Mouse (Mus musculus): ENCODE data around the gene Zfp697. TPM values are rescaled to one million over a fixed set of nuclear protein-coding genes. Genes with fewer than 3 reads are reported as not detected.
"Not testable (repeated sequence)": the region's sequence is repeated elsewhere in the genome, so short reads cannot be mapped to it uniquely, and the experiment has no call there.

Zfp697 gene
- polyA plus RNA-seq, 1 experiment from 2014 or later, result 5.8 TPM

GRCm38 (mm10) chr3:98616786-98617185 is 234.5 kb downstream of the Zfp697 start:
- not testable (repeated sequence) for H3K36me3 ChIP-seq; ATAC-seq (ENCODE audit: insufficient read depth, low FRiP score, low read depth); H3K9me3 ChIP-seq; H3K4me2 ChIP-seq; H3K9ac ChIP-seq; H3K4me1 ChIP-seq; H3K4me3 ChIP-seq (replicated peaks); H3K27me3 ChIP-seq (replicated peaks); H3K27ac ChIP-seq
- 52% methylated on average over 1 of the region's 1 CpGs for WGBS

- no peaks in the 10 kb centered on the region for H3K4me1 ChIP-seq
- WGBS, result 79% methylated on average over 3 of the region's 3 CpGs
- ATAC-seq (ENCODE audit: insufficient read depth, low FRiP score, low read depth), result no peak
- H3K4me2 ChIP-seq, result no peak overlapping the region
- no peaks in the 10 kb centered on the region for H3K27me3 ChIP-seq (replicated peaks)
- H3K4me3 ChIP-seq (replicated peaks), result no peak overlapping the region
- H3K9me3 ChIP-seq, result no peaks in the 10 kb centered on the region
- no peak overlapping the region for H3K9ac ChIP-seq
- H3K27ac ChIP-seq, result no peak overlapping the region
- H3K36me3 ChIP-seq, result no peaks in the 10 kb centered on the region
These were observed 247.4 kb downstream of the Zfp697 start for GRCm38 (mm10) chr3:98629633-98630032.

DNA sequence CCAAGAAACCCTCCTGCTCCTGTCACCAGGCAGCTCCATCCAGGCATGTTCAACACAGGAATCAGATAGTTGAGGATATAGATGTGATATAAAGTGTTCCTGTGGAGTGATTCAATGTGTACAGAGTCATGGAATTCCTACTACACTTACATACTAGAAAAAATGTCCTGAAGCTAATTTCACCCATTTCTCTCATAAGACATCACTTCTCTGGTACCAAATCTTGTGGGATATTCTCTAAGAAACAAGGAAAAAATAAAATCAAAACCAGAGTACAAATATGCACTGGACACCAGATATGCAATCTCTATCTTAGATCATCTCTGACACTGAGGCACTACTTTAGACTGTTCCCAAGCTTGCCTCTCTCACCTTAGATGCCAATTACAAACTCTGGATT is 247.9 kb downstream of the Zfp697 start, which contains the start of gene Hsd3b5:
Gene Hsd3b5 (minus strand): TSS at position 101 of the 400 bp plus-strand sequence.
- H3K4me2 ChIP-seq, result no peak within 1 kb of the TSS
- H3K4me3 ChIP-seq (replicated peaks), result no peak within 1 kb of the TSS
- H3K27ac ChIP-seq, result no peak within 1 kb of the TSS
- H3K36me3 ChIP-seq, result no peaks in the 10 kb centered on the region
- H3K9ac ChIP-seq, result no peak within 1 kb of the TSS
- H3K4me1 ChIP-seq, result no peaks in the 10 kb centered on the region
- H3K27me3 ChIP-seq (replicated peaks), result no peaks in the 10 kb centered on the region
- no peak for ATAC-seq (ENCODE audit: insufficient read depth, low FRiP score, low read depth)
- no peaks in the 10 kb centered on the region for H3K9me3 ChIP-seq

DNA sequence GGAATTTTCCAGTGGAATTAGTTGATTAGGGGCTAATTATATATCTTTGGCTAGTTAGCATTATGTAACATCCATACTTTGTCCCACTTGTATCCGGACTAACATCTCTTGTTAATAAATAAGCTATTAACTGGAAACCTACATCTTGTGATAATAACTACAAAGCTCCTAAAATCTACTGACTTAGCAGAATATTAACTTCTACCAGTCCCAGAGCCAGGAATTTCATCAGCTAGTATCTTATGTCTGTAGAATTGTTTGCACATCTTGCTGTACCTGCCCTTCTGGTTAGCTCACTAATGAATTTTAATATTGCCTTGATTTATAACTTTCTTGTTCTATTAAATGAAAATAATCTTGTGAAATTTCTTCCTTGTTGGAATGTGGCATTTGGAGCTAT is 252.9 kb downstream of the Zfp697 start:
- no peak for ATAC-seq (ENCODE audit: insufficient read depth, low FRiP score, low read depth)
- no peak overlapping the region for H3K9ac ChIP-seq
- no peaks in the 10 kb centered on the region for H3K9me3 ChIP-seq
- no peaks in the 10 kb centered on the region for H3K36me3 ChIP-seq
- no peak overlapping the region for H3K4me3 ChIP-seq (replicated peaks)
- H3K4me1 ChIP-seq, result no peaks in the 10 kb centered on the region
- H3K27me3 ChIP-seq (replicated peaks), result no peaks in the 10 kb centered on the region
- H3K4me2 ChIP-seq, result no peak overlapping the region
- H3K27ac ChIP-seq, result no peak overlapping the region
- 76% methylated on average over 1 of the region's 1 CpGs for WGBS

- H3K27ac ChIP-seq, result no peak overlapping the region
- no peaks in the 10 kb centered on the region for H3K36me3 ChIP-seq
- H3K4me3 ChIP-seq (replicated peaks), result no peak overlapping the region
- no peaks in the 10 kb centered on the region for H3K4me1 ChIP-seq
- no peak overlapping the region for H3K4me2 ChIP-seq
- H3K9me3 ChIP-seq, result no peaks in the 10 kb centered on the region
- no peak overlapping the region for H3K9ac ChIP-seq
- no peaks in the 10 kb centered on the region for H3K27me3 ChIP-seq (replicated peaks)
- ATAC-seq (ENCODE audit: insufficient read depth, low FRiP score, low read depth), result no peak
These were observed 298.5 kb downstream of the Zfp697 start for GRCm38 (mm10) chr3:98680786-98681185.

DNA sequence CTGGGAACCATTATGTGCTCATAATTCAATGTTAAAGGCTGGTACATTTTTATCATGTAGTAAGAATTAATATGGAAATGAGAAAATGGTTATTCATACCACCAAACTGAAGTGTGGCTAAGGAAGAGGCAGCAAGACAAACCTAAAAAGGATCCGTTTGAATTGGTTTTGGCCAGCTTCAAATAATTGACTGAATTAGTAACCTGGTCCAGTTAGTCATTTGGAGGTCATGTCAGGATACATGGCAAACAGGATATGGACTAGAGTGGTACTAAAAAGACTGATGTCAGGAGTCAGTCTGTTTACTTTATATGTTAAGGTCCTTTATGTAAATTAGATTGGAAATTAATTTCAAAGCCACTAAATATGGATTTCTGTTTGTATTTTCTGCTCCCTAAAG is 300.1 kb downstream of the Zfp697 start:
- Histone ChIP-seq H3K27me3 (replicated peaks) (no peaks in the 10 kb centered on the region), H3K36me3 (no peaks in the 10 kb centered on the region), H3K4me1 (no peaks in the 10 kb centered on the region), H3K27ac (no peak overlapping the region), H3K4me2 (no peak overlapping the region), H3K4me3 (replicated peaks) (no peak overlapping the region), H3K9ac (no peak overlapping the region), H3K9me3 (no peaks in the 10 kb centered on the region)
- ATAC-seq (ENCODE audit: insufficient read depth, low FRiP score, low read depth), result no peak
- WGBS, result 61% methylated on average over 1 of the region's 1 CpGs

GRCm38 (mm10) chr3:98720740-98721139 is 338.5 kb downstream of the Zfp697 start:
- ATAC-seq (ENCODE audit: insufficient read depth, low FRiP score, low read depth), result no peak

DNA sequence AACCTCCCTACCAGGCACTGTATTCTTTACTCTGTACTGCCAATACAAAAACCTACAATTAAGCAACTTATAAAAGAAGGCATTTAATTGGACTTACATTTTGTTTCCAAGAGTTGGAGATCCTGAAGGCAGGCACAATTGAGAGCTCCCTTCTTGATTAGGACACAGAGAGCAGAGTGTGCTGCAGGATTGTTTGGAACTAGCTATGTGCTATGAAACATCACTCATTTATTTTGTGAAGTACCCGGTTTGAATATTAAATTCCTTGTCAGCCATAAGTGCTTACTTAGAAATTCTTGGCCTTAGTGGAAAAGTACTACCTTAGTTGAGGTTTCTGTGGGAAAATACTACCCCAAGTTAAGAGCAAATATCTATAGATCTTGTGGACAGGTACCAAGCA is 342.1 kb downstream of the Zfp697 start, which contains the start of gene Hsd3b2:
Gene Hsd3b2 (minus strand): TSS at position 168 of the 400 bp plus-strand sequence.
- Histone ChIP-seq H3K4me2 (no peak within 1 kb of the TSS), H3K9me3 (no peaks in the 10 kb centered on the region), H3K27me3 (replicated peaks) (no peaks in the 10 kb centered on the region), H3K9ac (no peak within 1 kb of the TSS), H3K4me1 (no peaks in the 10 kb centered on the region), H3K27ac (no peak within 1 kb of the TSS), H3K36me3 (no peaks in the 10 kb centered on the region), H3K4me3 (replicated peaks) (no peak within 1 kb of the TSS)
- WGBS, result 84% methylated on average over 1 of the region's 1 CpGs
- no peak for ATAC-seq (ENCODE audit: insufficient read depth, low FRiP score, low read depth)

More at GRCm38 (mm10) chr3:98720740-98721139, 338.5 kb downstream of the Zfp697 start:
- Histone ChIP-seq H3K27ac (no peak overlapping the region), H3K9me3 (no peaks in the 10 kb centered on the region), H3K36me3 (no peaks in the 10 kb centered on the region), H3K27me3 (replicated peaks) (no peaks in the 10 kb centered on the region), H3K4me3 (replicated peaks) (no peak overlapping the region), H3K9ac (no peak overlapping the region), H3K4me2 (no peak overlapping the region), H3K4me1 (no peaks in the 10 kb centered on the region)

- WGBS, result 83% methylated on average over 2 of the region's 2 CpGs
- ATAC-seq (ENCODE audit: insufficient read depth, low FRiP score, low read depth), result no peak
These were observed 344.0 kb downstream of the Zfp697 start for GRCm38 (mm10) chr3:98726281-98726680.

DNA sequence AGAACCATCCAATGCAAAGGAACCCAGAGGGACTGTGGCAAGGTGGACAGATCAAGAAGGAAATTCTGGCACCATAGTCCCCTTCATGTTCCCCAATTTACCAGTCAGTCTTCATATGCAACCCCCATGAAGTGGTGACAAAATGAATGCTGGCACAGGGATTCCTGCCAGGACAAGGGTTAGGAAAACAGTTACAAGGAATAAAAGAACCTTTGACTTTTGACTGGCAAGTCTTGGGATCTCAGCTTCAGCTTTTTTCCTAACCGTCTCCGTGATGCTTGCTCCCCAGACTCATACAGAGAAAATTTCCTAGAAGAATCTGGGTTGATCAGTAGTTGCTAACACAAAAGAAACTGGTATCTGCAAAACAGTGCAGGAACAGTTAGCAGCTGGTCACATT is 351.5 kb downstream of the Zfp697 start:
- no peak overlapping the region for H3K4me2 ChIP-seq
- H3K9me3 ChIP-seq, result no peaks in the 10 kb centered on the region
- no peaks in the 10 kb centered on the region for H3K36me3 ChIP-seq
- ATAC-seq (ENCODE audit: insufficient read depth, low FRiP score, low read depth), result no peak
- no peak overlapping the region for H3K27ac ChIP-seq
- H3K4me1 ChIP-seq, result no peaks in the 10 kb centered on the region
- 85% methylated on average over 2 of the region's 2 CpGs for WGBS
- no peak overlapping the region for H3K9ac ChIP-seq
- no peak overlapping the region for H3K4me3 ChIP-seq (replicated peaks)
- no peaks in the 10 kb centered on the region for H3K27me3 ChIP-seq (replicated peaks)

More at GRCm38 (mm10) chr3:98726281-98726680, 344.0 kb downstream of the Zfp697 start:
- Histone ChIP-seq H3K4me3 (replicated peaks) (no peak overlapping the region), H3K27me3 (replicated peaks) (no peaks in the 10 kb centered on the region), H3K4me2 (no peak overlapping the region), H3K27ac (no peak overlapping the region), H3K4me1 (no peaks in the 10 kb centered on the region), H3K9me3 (no peaks in the 10 kb centered on the region), H3K9ac (no peak overlapping the region), H3K36me3 (no peaks in the 10 kb centered on the region)

- H3K4me2 ChIP-seq, result no peak overlapping the region
- no peaks in the 10 kb centered on the region for H3K9me3 ChIP-seq
- H3K4me3 ChIP-seq (replicated peaks), result no peak overlapping the region
- H3K27me3 ChIP-seq (replicated peaks), result no peaks in the 10 kb centered on the region
- H3K27ac ChIP-seq, result no peak overlapping the region
- no peaks in the 10 kb centered on the region for H3K36me3 ChIP-seq
- H3K4me1 ChIP-seq, result no peaks in the 10 kb centered on the region
- ATAC-seq (ENCODE audit: insufficient read depth, low FRiP score, low read depth), result no peak
- no peak overlapping the region for H3K9ac ChIP-seq
- WGBS, result 73% methylated on average over 4 of the region's 4 CpGs
These were observed 352.1 kb downstream of the Zfp697 start for GRCm38 (mm10) chr3:98734340-98734739.

DNA sequence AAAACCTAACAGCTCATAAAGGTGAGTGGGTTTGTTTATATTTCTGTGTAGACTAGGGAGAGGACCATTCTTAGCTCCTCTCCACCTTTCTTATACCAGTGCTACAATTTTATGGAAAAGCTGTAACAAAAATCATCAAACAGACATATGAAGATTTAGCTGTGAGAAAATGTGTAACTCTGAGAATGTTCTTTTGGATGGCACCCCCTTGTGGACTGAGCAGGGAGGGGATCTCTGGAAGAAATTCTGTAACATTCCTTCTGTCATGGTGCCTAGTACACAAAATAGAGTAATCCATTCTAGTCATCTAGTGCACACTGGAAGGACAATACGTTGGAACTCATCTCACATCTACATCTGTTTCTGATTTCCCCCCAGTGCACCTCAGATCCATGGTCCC is 358.8 kb downstream of the Zfp697 start:
- H3K9ac ChIP-seq; H3K4me1 ChIP-seq; H3K36me3 ChIP-seq; H3K9me3 ChIP-seq; ATAC-seq (ENCODE audit: insufficient read depth, low FRiP score, low read depth); H3K27ac ChIP-seq; H3K27me3 ChIP-seq (replicated peaks); H3K4me3 ChIP-seq (replicated peaks); H3K4me2 ChIP-seq: not testable (repeated sequence)
- 63% methylated on average over 1 of the region's 1 CpGs for WGBS

- no peak for ATAC-seq (ENCODE audit: insufficient read depth, low FRiP score, low read depth)
- Histone ChIP-seq H3K27ac (no peak overlapping the region), H3K4me2 (no peak overlapping the region), H3K4me1 (no peaks in the 10 kb centered on the region), H3K27me3 (replicated peaks) (no peaks in the 10 kb centered on the region), H3K36me3 (no peaks in the 10 kb centered on the region), H3K4me3 (replicated peaks) (no peak overlapping the region), H3K9me3 (no peaks in the 10 kb centered on the region), H3K9ac (no peak overlapping the region)
- 54% methylated on average over 2 of the region's 2 CpGs for WGBS
These were observed 369.9 kb downstream of the Zfp697 start for GRCm38 (mm10) chr3:98752171-98752570.

All from stomach, embryonic 15.5 days (tissue).